Mouse (Mus musculus): ENCODE measurements at regions not wholly inside any gene's neighbourhood (a gene's known extent, or its start where the extent isn't known, plus 50 kb on each side); places are given as distances from the start of the nearest gene placed in this dataset.

DNA sequence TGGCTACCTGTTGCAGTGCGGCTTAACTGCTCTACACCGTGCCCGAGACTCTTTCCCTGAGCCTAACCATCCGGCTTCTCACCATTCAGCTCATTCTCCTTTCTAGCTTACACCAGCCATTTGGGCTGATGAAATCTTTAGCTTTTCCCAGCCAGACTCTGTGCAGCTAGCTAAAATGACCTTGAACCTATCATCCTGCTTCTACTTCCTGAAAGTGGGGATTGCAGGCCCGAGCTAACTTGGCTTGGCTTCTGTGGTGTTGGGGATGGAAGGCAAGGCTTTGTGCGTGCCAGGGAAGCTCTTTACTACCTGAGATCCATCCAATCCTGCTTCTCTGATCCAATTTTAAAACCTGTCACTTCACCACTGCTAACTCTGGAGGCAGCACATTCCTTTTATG lies 128.3 kb downstream of the Kcnrg start:
- H3K4me3 ChIP-seq (ENCODE audit: low read depth, low read length), result no peak overlapping the region
- no peak for DNase-seq (ENCODE audit: low spot score)
- no peaks in the 10 kb centered on the region for H3K4me1 ChIP-seq (replicated peaks; ENCODE audit: control insufficient read depth, insufficient read depth, low read length)
- no peak overlapping the region for H3K27ac ChIP-seq (ENCODE audit: low read depth, low read length)
- H3K27me3 ChIP-seq (ENCODE audit: control insufficient read depth, insufficient read depth, low read length), result no peaks in the 10 kb centered on the region
- H3K9ac ChIP-seq (ENCODE audit: low read depth, low read length), result no peak overlapping the region
- 77% methylated on average over 6 of the region's 6 CpGs for WGBS
- no peaks in the 10 kb centered on the region for H3K9me3 ChIP-seq (ENCODE audit: control insufficient read depth, low read length)
- no peaks in the 10 kb centered on the region for H3K36me3 ChIP-seq (ENCODE audit: control insufficient read depth, insufficient read depth, low read length)
- no peak overlapping the region for H3K4me2 ChIP-seq (replicated peaks; ENCODE audit: low read depth, low read length)
- no peak for ATAC-seq (ENCODE audit: low FRiP score)

GRCm38 (mm10) chr14:61736384-61737322 lies 129.4 kb downstream of the Kcnrg start:
- 28% methylated on average over 16 of the region's 16 CpGs for WGBS
- ATAC-seq (ENCODE audit: low FRiP score) (no peak), DNase-seq (ENCODE audit: low spot score) (no peak)
- H3K9me3 ChIP-seq (ENCODE audit: control insufficient read depth, low read length), result no peaks in the 10 kb centered on the region
- H3K27me3 ChIP-seq (ENCODE audit: control insufficient read depth, insufficient read depth, low read length), result no peaks in the 10 kb centered on the region
- H3K36me3 ChIP-seq (ENCODE audit: control insufficient read depth, insufficient read depth, low read length), result no peaks in the 10 kb centered on the region
- H3K4me2 ChIP-seq (replicated peaks; ENCODE audit: low read depth, low read length), result no peak overlapping the region
- no peak overlapping the region for H3K27ac ChIP-seq (ENCODE audit: low read depth, low read length)
- H3K9ac ChIP-seq (ENCODE audit: low read depth, low read length), result no peak overlapping the region
- H3K4me1 ChIP-seq (replicated peaks; ENCODE audit: control insufficient read depth, insufficient read depth, low read length), result no peaks in the 10 kb centered on the region
- H3K4me3 ChIP-seq (ENCODE audit: low read depth, low read length), result no peak overlapping the region

- no peaks in the 10 kb centered on the region for H3K27me3 ChIP-seq (ENCODE audit: control insufficient read depth, insufficient read depth, low read length)
- H3K4me2 ChIP-seq (replicated peaks; ENCODE audit: low read depth, low read length), result no peak overlapping the region
- H3K9me3 ChIP-seq (ENCODE audit: control insufficient read depth, low read length), result no peaks in the 10 kb centered on the region
- H3K9ac ChIP-seq (ENCODE audit: low read depth, low read length), result no peak overlapping the region
- H3K4me1 ChIP-seq (replicated peaks; ENCODE audit: control insufficient read depth, insufficient read depth, low read length), result no peaks in the 10 kb centered on the region
- ATAC-seq (ENCODE audit: low FRiP score), result no peak
- 78% methylated on average over 6 of the region's 6 CpGs for WGBS
- no peak overlapping the region for H3K4me3 ChIP-seq (ENCODE audit: low read depth, low read length)
- H3K27ac ChIP-seq (ENCODE audit: low read depth, low read length), result no peak overlapping the region
- DNase-seq (ENCODE audit: low spot score), result no peak
- H3K36me3 ChIP-seq (ENCODE audit: control insufficient read depth, insufficient read depth, low read length), result no peaks in the 10 kb centered on the region
These were observed 130.3 kb downstream of the Kcnrg start for GRCm38 (mm10) chr14:61737504-61738040.

- no peak overlapping the region for H3K9ac ChIP-seq (ENCODE audit: low read depth, low read length)
- H3K9me3 ChIP-seq (ENCODE audit: control insufficient read depth, low read length), result no peaks in the 10 kb centered on the region
- no peaks in the 10 kb centered on the region for H3K4me1 ChIP-seq (replicated peaks; ENCODE audit: control insufficient read depth, insufficient read depth, low read length)
- no peak for DNase-seq (ENCODE audit: low spot score)
- H3K4me3 ChIP-seq (ENCODE audit: low read depth, low read length), result no peak overlapping the region
- no peak overlapping the region for H3K4me2 ChIP-seq (replicated peaks; ENCODE audit: low read depth, low read length)
- ATAC-seq (ENCODE audit: low FRiP score), result no peak
- no peaks in the 10 kb centered on the region for H3K36me3 ChIP-seq (ENCODE audit: control insufficient read depth, insufficient read depth, low read length)
- H3K27ac ChIP-seq (ENCODE audit: low read depth, low read length), result no peak overlapping the region
- 92% methylated on average over 1 of the region's 1 CpGs for WGBS
- H3K27me3 ChIP-seq (ENCODE audit: control insufficient read depth, insufficient read depth, low read length), result no peaks in the 10 kb centered on the region
These were observed 132.2 kb downstream of the Kcnrg start for GRCm38 (mm10) chr14:61739453-61739852.

- no peaks in the 10 kb centered on the region for H3K36me3 ChIP-seq (ENCODE audit: control insufficient read depth, insufficient read depth, low read length)
- H3K27me3 ChIP-seq (ENCODE audit: control insufficient read depth, insufficient read depth, low read length), result no peaks in the 10 kb centered on the region
- H3K9me3 ChIP-seq (ENCODE audit: control insufficient read depth, low read length), result no peaks in the 10 kb centered on the region
- H3K9ac ChIP-seq (ENCODE audit: low read depth, low read length), result no peak overlapping the region
- H3K4me3 ChIP-seq (ENCODE audit: low read depth, low read length), result no peak overlapping the region
- 41% methylated on average over 4 of the region's 4 CpGs for WGBS
- no peak overlapping the region for H3K4me2 ChIP-seq (replicated peaks; ENCODE audit: low read depth, low read length)
- no peak for ATAC-seq (ENCODE audit: low FRiP score)
- H3K4me1 ChIP-seq (replicated peaks; ENCODE audit: control insufficient read depth, insufficient read depth, low read length), result no peaks in the 10 kb centered on the region
- H3K27ac ChIP-seq (ENCODE audit: low read depth, low read length), result no peak overlapping the region
- no peak for DNase-seq (ENCODE audit: low spot score)
These were observed 136.7 kb downstream of the Kcnrg start for GRCm38 (mm10) chr14:61743855-61744408.

DNA sequence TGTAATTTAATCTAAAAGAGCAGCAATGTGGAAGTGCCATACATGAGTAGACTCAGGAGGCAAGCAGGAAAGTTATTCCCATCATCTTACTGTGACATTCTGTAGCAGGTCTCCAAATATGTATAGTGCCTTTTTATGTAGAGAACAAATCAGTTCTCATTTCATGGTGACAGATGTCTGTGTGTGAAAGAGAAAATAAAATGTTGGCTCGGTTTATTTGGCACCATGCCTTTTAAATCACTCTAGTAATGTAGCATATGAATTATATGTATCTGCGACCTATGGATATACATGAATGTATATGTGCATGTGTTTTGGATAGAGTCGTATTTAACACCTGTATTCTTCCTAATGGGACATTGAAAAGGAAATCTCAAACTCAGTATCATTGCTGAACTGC lies 146.2 kb downstream of the Kcnrg start:
- Histone ChIP-seq H3K36me3 (ENCODE audit: control insufficient read depth, insufficient read depth, low read length) (no peaks in the 10 kb centered on the region), H3K27ac (ENCODE audit: low read depth, low read length) (no peak overlapping the region), H3K4me3 (ENCODE audit: low read depth, low read length) (no peak overlapping the region), H3K9me3 (ENCODE audit: control insufficient read depth, low read length) (no peaks in the 10 kb centered on the region), H3K27me3 (ENCODE audit: control insufficient read depth, insufficient read depth, low read length) (no peaks in the 10 kb centered on the region), H3K4me1 (replicated peaks; ENCODE audit: control insufficient read depth, insufficient read depth, low read length) (no peaks in the 10 kb centered on the region), H3K4me2 (replicated peaks; ENCODE audit: low read depth, low read length) (no peak overlapping the region), H3K9ac (ENCODE audit: low read depth, low read length) (no peak overlapping the region)
- no peak for DNase-seq (ENCODE audit: low spot score)
- no peak for ATAC-seq (ENCODE audit: low FRiP score)
- whole genome bisulfite sequencing, result 89% methylated on average over 3 of the region's 3 CpGs

- H3K27ac ChIP-seq (ENCODE audit: low read depth, low read length), result no peak overlapping the region
- DNase-seq (ENCODE audit: low spot score), result no peak
These were observed 149.4 kb downstream of the Kcnrg start for GRCm38 (mm10) chr14:61756651-61757050.

DNA sequence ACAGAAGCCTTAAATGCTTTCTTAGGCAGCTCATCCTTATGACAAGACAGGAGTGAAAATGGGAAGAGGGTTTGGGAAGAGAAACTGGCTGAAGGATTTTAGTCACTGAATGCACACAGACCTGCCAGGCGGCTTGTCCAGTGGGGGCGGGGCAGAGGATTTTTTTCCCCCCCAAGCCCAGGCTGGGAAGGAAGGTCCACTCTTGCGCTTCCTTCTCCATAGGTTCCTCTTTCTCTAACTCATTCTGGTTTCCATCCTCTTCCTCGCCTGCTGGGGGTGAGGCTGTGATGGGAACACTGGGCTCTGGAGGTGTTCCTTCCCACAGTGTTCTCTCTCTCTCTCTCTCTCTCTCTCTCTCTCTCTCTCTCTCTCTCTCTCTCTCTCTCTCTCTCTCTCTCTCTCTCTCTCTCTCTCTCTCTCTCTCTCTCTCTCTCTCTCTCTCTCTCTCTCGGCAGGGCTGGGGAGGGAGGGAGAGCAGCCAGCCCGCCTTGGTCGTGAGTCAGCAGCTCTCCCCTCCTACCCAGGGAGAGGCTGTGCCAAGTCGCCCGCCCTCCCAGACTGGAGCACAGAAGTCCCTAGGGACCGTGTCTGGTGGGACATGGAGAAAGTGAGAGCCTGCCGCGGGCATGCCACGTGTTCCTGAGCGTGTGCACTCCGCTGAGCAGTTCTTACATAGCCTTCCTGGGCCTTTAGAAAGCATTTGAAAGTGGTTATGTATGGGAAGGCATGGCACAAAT lies 150.0 kb downstream of the Kcnrg start:
- DNase-seq (ENCODE audit: low spot score), result peak; percentile 62
- no peak overlapping the region for H3K4me3 ChIP-seq (ENCODE audit: low read depth, low read length)
- 14% methylated on average over 14 of the region's 15 CpGs for WGBS

More at GRCm38 (mm10) chr14:61756651-61757050, 149.4 kb downstream of the Kcnrg start:
- Histone ChIP-seq H3K4me3 (ENCODE audit: low read depth, low read length) (no peak overlapping the region), H3K9ac (ENCODE audit: low read depth, low read length) (no peak overlapping the region), H3K36me3 (ENCODE audit: control insufficient read depth, insufficient read depth, low read length) (no peaks in the 10 kb centered on the region), H3K27me3 (ENCODE audit: control insufficient read depth, insufficient read depth, low read length) (no peaks in the 10 kb centered on the region), H3K9me3 (ENCODE audit: control insufficient read depth, low read length) (no peaks in the 10 kb centered on the region), H3K4me2 (replicated peaks; ENCODE audit: low read depth, low read length) (no peak overlapping the region), H3K4me1 (replicated peaks; ENCODE audit: control insufficient read depth, insufficient read depth, low read length) (no peaks in the 10 kb centered on the region)
- 14% methylated on average over 1 of the region's 1 CpGs for WGBS
- no peak for ATAC-seq (ENCODE audit: low FRiP score)

More for the DNA sequence above, 150.0 kb downstream of the Kcnrg start:
- Histone ChIP-seq H3K36me3 (ENCODE audit: control insufficient read depth, insufficient read depth, low read length) (no peaks in the 10 kb centered on the region), H3K4me2 (replicated peaks; ENCODE audit: low read depth, low read length) (0 out of 2 replicates have a peak overlapping the region, but pooled peaks have one; percentile 24), H3K27ac (ENCODE audit: low read depth, low read length) (no peak overlapping the region), H3K4me1 (replicated peaks; ENCODE audit: control insufficient read depth, insufficient read depth, low read length) (no peaks in the 10 kb centered on the region), H3K9ac (ENCODE audit: low read depth, low read length) (no peak overlapping the region), H3K9me3 (ENCODE audit: control insufficient read depth, low read length) (no peaks in the 10 kb centered on the region), H3K27me3 (ENCODE audit: control insufficient read depth, insufficient read depth, low read length) (no peaks in the 10 kb centered on the region)
- peak; percentile 38; the same call in 1 of the 2 replicates for ATAC-seq (ENCODE audit: low FRiP score)

All from hindbrain, embryonic 11.5 days (tissue).